Mouse (Mus musculus) cerebellum, adult 9-10 months (tissue): Measurements from ENCODE around the gene Rap1gds1.
A peak's percentile ranks its signal among the peaks of the same experiment; 100 is the strongest.

Experiments used
- DNase-seq: peaks from one replicate; pipeline ENCODE4 v3.0.0; 2022

The Rap1gds1 gene

GRCm38 (mm10) chr3:139048701-139049622 lies 26.0 kb downstream of the Rap1gds1 start:
- DNase-seq = no peak

- DNase-seq = no peak
These were observed 32.6 kb downstream of the Rap1gds1 start for GRCm38 (mm10) chr3:139042433-139042854.

GRCm38 (mm10) chr3:139041921-139042320 lies 33.1 kb downstream of the Rap1gds1 start:
- DNase-seq = no peak

GRCm38 (mm10) chr3:139037030-139037429 lies 38.0 kb downstream of the Rap1gds1 start:
- no peak for DNase-seq

GRCm38 (mm10) chr3:139033179-139033578 lies 41.8 kb downstream of the Rap1gds1 start:
- DNase-seq = no peak

GRCm38 (mm10) chr3:139030644-139031227 lies 44.3 kb downstream of the Rap1gds1 start:
- no peak for DNase-seq

GRCm38 (mm10) chr3:139025077-139025476 lies 49.9 kb downstream of the Rap1gds1 start:
- no peak for DNase-seq

- DNase-seq = peak; percentile 97
These were observed 51.4 kb downstream of the Rap1gds1 start for GRCm38 (mm10) chr3:139023585-139023984.

GRCm38 (mm10) chr3:139012352-139012751 lies 62.6 kb downstream of the Rap1gds1 start:
- peak; percentile 85 for DNase-seq

- DNase-seq = no peak
These were observed 69.3 kb downstream of the Rap1gds1 start for GRCm38 (mm10) chr3:139005669-139006068.

GRCm38 (mm10) chr3:139002774-139003173 lies 72.2 kb downstream of the Rap1gds1 start:
- no peak for DNase-seq

GRCm38 (mm10) chr3:139000071-139000867 lies 74.7 kb downstream of the Rap1gds1 start:
- no peak for DNase-seq

- DNase-seq = peak; percentile 27
These were observed 81.5 kb downstream of the Rap1gds1 start for GRCm38 (mm10) chr3:138993473-138993872.

- DNase-seq = no peak
These were observed 83.6 kb downstream of the Rap1gds1 start for GRCm38 (mm10) chr3:138991367-138991766.

GRCm38 (mm10) chr3:138989141-138989540 lies 85.9 kb downstream of the Rap1gds1 start:
- DNase-seq = no peak

- DNase-seq = peak; percentile 71
These were observed 87.0 kb downstream of the Rap1gds1 start for GRCm38 (mm10) chr3:138988004-138988403.

- DNase-seq = no peak
These were observed 92.8 kb downstream of the Rap1gds1 start for GRCm38 (mm10) chr3:138982249-138982648.

- no peak for DNase-seq
These were observed 97.6 kb downstream of the Rap1gds1 start for GRCm38 (mm10) chr3:138977413-138977812.

- no peak for DNase-seq
These were observed 107.4 kb downstream of the Rap1gds1 start for GRCm38 (mm10) chr3:138967627-138968026.

- no peak for DNase-seq
These were observed 116.5 kb downstream of the Rap1gds1 start for GRCm38 (mm10) chr3:138958527-138958926.

GRCm38 (mm10) chr3:138955220-138955619 lies 119.8 kb downstream of the Rap1gds1 start:
- no peak for DNase-seq

GRCm38 (mm10) chr3:138949081-138949480 lies 125.9 kb downstream of the Rap1gds1 start:
- DNase-seq = no peak

GRCm38 (mm10) chr3:138945516-138945915 lies 129.5 kb downstream of the Rap1gds1 start:
- no peak for DNase-seq
